Mouse (Mus musculus): ENCODE measurements around the gene Sh3d19.
"Not testable (repeated sequence)": the region's sequence is repeated elsewhere in the genome, so short reads cannot be mapped to it uniquely, and the experiment has no call there.

The Sh3d19 gene

GRCm38 (mm10) chr3:85974451-85974850 lies 3.5 kb downstream of the Sh3d19 start:
- no peak for DNase-seq (ENCODE audit: extremely low spot score, low read depth, low spot score)

GRCm38 (mm10) chr3:85980036-85980435 lies 9.1 kb downstream of the Sh3d19 start:
- no peak for DNase-seq (ENCODE audit: extremely low spot score, low read depth, low spot score)

GRCm38 (mm10) chr3:85981761-85982160 lies 10.9 kb downstream of the Sh3d19 start:
- not testable (repeated sequence) for DNase-seq (ENCODE audit: extremely low spot score, low read depth, low spot score)

- DNase-seq (ENCODE audit: extremely low spot score, low read depth, low spot score) = no peak
These were observed 13.6 kb downstream of the Sh3d19 start for GRCm38 (mm10) chr3:85984537-85984936.

- DNase-seq (ENCODE audit: extremely low spot score, low read depth, low spot score) = no peak
These were observed 16.3 kb downstream of the Sh3d19 start for GRCm38 (mm10) chr3:85987225-85987624.

GRCm38 (mm10) chr3:85991140-85991801 lies 20.4 kb downstream of the Sh3d19 start:
- DNase-seq (ENCODE audit: extremely low spot score, low read depth, low spot score) = no peak

- DNase-seq (ENCODE audit: extremely low spot score, low read depth, low spot score) = no peak
These were observed 20.9 kb downstream of the Sh3d19 start for GRCm38 (mm10) chr3:85991802-85992156.

- no peak for DNase-seq (ENCODE audit: extremely low spot score, low read depth, low spot score)
These were observed 22.8 kb downstream of the Sh3d19 start for GRCm38 (mm10) chr3:85993744-85994143.

GRCm38 (mm10) chr3:85994645-85995044 lies 23.7 kb downstream of the Sh3d19 start:
- DNase-seq (ENCODE audit: extremely low spot score, low read depth, low spot score) = no peak

GRCm38 (mm10) chr3:86001271-86001670 lies 30.4 kb downstream of the Sh3d19 start:
- no peak for DNase-seq (ENCODE audit: extremely low spot score, low read depth, low spot score)

- no peak for DNase-seq (ENCODE audit: extremely low spot score, low read depth, low spot score)
These were observed 31.5 kb downstream of the Sh3d19 start, which contains the start of gene Prss48 for GRCm38 (mm10) chr3:86002423-86002822. Gene Prss48 (minus strand): TSS chr3:86002491.

- DNase-seq (ENCODE audit: extremely low spot score, low read depth, low spot score) = no peak
These were observed 32.0 kb downstream of the Sh3d19 start for GRCm38 (mm10) chr3:86002940-86003339.

- DNase-seq (ENCODE audit: extremely low spot score, low read depth, low spot score) = no peak
These were observed 33.8 kb downstream of the Sh3d19 start for GRCm38 (mm10) chr3:86004751-86005150.

GRCm38 (mm10) chr3:86010618-86011017 lies 39.7 kb downstream of the Sh3d19 start:
- no peak for DNase-seq (ENCODE audit: extremely low spot score, low read depth, low spot score)

- no peak for DNase-seq (ENCODE audit: extremely low spot score, low read depth, low spot score)
These were observed 40.5 kb downstream of the Sh3d19 start for GRCm38 (mm10) chr3:86011373-86011772.

- no peak for DNase-seq (ENCODE audit: extremely low spot score, low read depth, low spot score)
These were observed 40.9 kb downstream of the Sh3d19 start for GRCm38 (mm10) chr3:86011833-86012232.

- DNase-seq (ENCODE audit: extremely low spot score, low read depth, low spot score) = no peak
These were observed 42.9 kb downstream of the Sh3d19 start for GRCm38 (mm10) chr3:86013837-86014236.

GRCm38 (mm10) chr3:86016965-86017364 lies 46.1 kb downstream of the Sh3d19 start:
- no peak for DNase-seq (ENCODE audit: extremely low spot score, low read depth, low spot score)

GRCm38 (mm10) chr3:86017484-86017883 lies 46.6 kb downstream of the Sh3d19 start:
- DNase-seq (ENCODE audit: extremely low spot score, low read depth, low spot score) = no peak

GRCm38 (mm10) chr3:86020921-86021650 lies 50.2 kb downstream of the Sh3d19 start:
- no peak for DNase-seq (ENCODE audit: extremely low spot score, low read depth, low spot score)

GRCm38 (mm10) chr3:86021651-86022050 lies 50.7 kb downstream of the Sh3d19 start:
- DNase-seq (ENCODE audit: extremely low spot score, low read depth, low spot score) = no peak

GRCm38 (mm10) chr3:86024065-86024795 lies 53.3 kb downstream of the Sh3d19 start:
- peak; percentile 33 for DNase-seq (ENCODE audit: extremely low spot score, low read depth, low spot score)

All from hindlimb bud, embryonic 11.5 days (tissue).